Mouse (Mus musculus) embryo, embryonic 11 days (tissue): ENCODE results near the gene Cdca5.

Experiments
- DNase-seq: peaks from one replicate; pipeline ENCODE4 v3.0.0-alpha.2; 2015

Gene Cdca5

DNA sequence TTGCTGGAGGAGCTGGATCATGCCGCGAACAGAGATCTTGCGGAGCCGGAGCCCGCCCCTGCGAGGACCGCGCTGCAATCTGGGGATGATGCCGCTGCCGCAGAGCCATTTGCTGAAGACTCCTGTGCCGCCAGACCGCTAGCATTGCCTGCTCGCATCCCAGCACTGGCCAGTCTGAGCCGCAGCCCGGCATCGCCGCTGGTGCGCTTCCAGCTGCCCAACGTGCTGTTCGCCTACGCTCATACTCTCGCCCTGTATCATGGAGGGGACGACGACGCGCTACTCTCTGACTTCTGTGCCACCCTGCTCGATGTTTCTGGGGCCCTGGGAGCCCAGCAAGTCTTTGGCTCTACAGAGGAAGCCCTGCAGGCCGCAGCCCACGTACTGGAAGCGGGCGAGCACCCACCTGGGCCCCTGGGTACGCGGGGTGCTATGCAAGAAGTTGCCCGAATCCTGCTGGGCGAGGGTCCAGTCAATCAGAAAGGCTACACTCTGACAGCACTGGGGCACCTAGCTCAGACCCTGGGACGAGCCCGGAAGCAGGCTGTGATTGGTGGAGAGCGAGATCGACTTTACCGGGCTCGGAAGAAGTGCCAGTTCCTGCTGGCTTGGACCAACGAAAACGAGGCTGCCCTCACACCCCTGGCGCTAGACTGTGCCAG is 23.0 kb upstream of the Cdca5 start:
- DNase-seq = peak; percentile 59

DNA sequence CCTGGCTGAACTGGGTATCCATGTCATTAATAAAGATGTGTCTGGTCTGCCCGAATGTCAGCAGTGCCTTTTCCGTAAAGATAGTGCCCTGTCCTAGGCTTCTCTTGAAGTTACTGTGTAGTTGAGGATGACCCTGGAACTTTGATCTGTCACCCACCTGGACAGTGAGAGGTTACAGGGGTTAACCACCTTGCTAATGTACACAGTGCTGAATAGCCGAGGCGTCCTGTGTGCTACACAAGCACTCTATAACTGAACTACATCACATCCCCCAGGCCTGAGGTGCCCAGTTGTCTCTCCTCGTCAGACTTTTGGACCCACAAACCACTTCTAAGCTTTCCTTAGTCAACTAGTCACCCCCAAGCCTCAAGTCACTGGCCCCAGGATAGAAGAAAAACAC is 22.4 kb upstream of the Cdca5 start:
- no peak for DNase-seq

DNA sequence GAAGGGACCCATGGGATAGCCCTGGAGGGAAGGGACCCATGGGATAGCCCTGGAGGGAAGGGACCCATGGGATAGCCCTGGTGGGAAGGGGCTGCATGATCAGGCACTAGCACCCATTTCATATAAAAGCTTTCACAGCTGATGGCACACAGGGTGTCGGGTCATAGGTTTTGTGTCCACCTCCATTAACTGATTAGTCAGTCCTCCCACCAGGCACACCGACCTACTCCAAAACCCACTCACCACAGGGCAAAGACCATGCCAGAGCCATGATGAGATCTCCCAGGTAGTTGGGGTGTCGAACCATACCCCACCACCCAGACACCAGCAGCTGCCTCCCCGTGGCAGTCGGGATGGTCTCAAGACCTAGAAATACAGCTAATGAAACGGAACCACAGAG is 21.7 kb upstream of the Cdca5 start:
- DNase-seq = no peak

GRCm38 (mm10) chr19:6066571-6066970 is 18.2 kb upstream of the Cdca5 start:
- no peak for DNase-seq

DNA sequence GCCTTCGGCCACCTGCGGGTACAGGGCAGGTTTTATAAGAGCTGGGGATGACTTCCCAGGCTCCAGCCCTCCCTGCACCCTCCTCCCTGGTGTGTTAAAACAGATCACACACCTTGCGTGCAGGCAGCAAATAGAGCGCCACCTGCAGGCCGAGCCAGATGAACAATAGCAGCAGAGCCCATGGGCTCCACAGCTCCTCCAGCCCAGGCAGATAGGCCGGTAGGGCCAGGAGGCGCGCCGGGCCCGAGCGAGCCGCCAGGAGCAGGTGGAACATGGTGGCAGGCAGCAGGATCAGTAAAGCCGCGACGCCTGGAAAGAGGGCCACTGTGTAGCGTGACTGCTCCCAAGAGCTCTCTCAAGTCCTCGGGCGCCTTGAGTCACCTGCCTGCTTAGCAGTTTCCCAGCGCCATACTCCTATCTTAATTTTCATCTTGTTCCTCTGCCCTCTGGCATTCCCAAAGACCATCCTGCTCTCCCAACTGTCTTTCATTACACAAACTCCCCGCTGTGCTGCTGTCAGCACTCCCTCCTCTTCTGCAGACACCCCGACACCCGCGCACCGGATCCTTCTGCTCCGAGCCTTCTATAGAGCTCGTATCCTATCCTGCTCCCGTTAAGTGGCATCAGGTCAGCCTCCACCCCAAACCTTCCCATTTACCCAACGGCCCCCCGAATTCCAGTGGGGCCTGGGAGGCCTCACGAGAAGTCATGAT is 17.6 kb upstream of the Cdca5 start:
- DNase-seq = peak; percentile 91

DNA sequence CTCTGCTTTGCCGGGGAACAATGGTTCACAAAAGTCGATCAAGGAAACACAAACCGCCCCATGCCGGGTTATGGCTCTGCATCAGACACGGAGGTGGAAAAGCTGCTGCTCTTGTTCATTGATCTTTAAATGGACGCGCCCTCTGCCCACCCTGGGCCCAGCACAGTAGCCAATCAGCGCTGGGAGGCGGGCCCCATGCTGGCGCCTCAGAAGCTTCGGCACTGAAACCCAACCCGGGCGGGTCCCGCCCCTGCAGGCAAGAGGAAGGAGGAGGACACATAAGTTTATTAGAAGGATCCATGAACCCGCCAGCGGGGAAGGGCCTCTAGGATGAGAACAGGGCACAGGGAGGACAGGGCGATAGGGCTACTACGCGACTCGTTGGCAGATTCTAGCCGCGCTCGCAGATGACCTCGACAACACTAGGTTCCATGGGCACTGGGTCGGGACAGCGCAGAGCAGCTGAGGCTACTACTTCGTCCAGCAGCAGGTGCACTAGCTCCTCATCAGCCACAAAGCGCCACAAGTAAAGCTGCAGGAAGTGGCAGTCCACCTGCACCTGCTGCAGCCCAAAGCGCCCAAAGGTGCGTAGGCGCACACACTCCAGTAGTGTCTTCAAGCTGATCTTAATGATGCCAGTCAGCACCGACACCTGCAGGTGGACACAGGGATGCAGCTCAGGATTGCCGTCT is 16.9 kb upstream of the Cdca5 start, which contains the start of gene Tm7sf2:
Gene Tm7sf2, minus strand, starts transcription at position 650 of the 692 bp plus-strand sequence.
- peak; percentile 96 for DNase-seq

- DNase-seq = no peak
Measured at GRCm38 (mm10) chr19:6068951-6069350, 15.8 kb upstream of the Cdca5 start.

DNA sequence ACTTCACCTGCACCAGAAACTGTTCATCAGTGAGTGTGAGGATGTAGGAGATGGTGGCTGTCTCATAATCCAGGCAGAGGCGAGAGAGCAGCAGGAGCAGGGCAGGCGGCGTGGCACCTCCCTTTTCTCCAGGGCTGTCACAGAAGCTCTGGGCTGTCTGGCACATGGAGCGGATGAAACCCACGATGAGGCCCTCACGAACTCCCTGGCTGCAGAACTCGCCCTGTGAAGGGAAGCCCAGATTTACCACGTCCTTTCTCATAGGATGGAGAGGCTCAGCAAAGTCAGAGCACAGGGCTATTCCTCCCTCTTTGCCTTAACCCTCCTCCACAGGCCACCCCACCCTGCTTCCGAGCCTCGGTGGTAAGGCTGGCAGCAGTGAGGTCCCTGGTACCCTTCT is 14.9 kb upstream of the Cdca5 start:
- no peak for DNase-seq

DNA sequence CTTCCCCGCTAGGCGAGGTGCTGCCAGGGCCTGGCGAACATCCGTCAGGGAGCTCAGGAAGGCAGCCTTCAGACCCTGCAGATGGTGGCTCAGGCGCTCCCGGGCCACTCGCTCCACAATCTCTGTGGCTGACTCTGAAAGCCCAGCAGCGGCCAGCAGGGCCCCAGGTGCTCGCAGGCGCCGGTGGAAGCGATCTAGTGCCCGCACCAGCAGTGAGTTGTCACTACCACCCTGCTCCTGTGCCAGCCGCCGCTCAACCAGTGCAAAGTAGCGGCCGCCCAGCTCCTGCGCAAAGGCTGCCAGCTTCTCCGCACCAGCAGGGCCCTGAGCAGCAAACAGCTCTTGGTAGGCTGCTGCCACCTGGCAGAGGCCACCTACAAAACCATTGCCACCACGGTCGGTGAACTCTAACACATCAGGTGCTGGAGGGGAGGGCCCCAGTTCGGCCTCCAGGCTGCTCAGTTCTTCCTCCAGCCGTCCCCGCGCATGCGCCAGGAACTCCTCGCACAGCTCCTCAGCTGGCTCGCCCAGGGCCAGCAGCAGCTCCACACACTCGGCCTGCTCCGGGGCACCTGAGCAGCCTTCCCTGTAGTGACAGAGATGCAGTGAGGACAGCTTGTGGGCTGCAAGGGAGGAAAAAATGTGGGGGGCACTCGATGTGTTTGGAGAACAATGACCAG is 14.1 kb upstream of the Cdca5 start:
- no peak for DNase-seq

DNA sequence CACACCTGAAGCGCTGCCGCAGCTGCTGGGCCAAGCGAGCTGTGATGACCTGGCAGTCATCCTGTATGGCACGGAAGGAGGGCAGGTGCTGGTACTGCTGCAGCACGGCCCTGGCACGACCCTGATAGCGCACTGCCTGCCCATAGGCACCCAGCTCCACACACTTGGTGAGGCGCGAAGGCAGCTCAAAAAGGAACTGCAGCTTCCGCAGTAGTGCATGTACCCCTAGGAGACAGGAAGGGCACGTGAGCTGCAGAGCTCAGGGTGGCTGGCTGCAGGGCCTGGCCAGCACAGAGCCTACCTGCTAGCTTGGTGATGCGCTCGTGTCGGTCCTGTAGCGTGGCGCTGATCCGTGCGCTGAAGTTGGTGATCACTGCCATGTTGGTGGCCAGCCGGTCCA is 13.5 kb upstream of the Cdca5 start:
- DNase-seq = no peak

DNA sequence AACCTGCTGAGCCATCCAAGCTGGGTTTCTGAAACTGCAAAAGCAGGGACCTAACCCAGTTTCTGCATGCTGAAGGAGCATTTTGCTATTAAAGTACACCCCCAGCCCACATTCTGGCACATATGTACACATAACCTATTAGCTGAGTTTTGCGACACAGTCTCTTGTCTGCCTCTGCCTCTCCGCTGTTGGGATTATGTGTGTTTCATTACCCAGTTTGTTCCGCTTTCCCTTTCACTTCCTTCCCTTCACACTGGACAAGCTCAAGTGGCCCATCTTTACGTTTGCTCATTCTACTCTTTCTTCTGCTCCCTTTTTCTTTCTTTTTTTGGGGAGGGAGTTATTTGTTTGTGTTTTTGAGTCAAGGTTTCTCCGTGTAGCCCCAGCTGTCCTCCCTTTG is 10.9 kb upstream of the Cdca5 start:
- DNase-seq = no peak

- peak; percentile 92 for DNase-seq
Measured at GRCm38 (mm10) chr19:6076564-6077393, 8.0 kb upstream of the Cdca5 start, which contains the start of gene Vps51. Gene Vps51, minus strand, starts transcription at chr19:6077231.

DNA sequence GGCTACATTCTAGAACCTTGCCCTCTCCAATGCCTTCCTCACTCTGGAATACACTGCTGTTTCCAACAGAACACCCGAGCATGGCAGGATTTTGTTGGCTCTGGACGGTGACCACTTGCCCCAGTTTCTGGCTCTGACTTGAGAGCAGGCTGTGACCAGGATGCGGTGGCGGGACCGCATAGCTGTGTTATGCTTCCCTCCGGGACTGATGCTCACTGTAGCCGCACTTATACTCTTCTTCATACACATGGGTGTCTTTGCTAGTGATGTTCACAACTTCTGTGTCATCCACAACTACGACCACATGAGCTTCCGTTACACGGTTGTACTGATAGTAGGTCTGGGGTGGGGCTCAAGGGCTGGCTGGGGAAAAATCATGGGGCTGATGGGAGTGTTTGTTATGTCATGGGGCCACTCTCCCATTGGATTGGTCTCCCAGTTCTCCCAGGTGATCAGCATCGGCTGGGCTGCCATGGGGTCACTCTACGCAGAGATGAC is 4.8 kb upstream of the Cdca5 start, which contains the start of gene Tmem262:
Gene Tmem262, plus strand, starts transcription at position 51 of the 498 bp plus-strand sequence.
- DNase-seq = no peak

- DNase-seq = no peak
Measured at GRCm38 (mm10) chr19:6082156-6082555, 2.6 kb upstream of the Cdca5 start, which contains the start of gene Gm28374. Gene Gm28374, minus strand, starts transcription at chr19:6082256.

DNA sequence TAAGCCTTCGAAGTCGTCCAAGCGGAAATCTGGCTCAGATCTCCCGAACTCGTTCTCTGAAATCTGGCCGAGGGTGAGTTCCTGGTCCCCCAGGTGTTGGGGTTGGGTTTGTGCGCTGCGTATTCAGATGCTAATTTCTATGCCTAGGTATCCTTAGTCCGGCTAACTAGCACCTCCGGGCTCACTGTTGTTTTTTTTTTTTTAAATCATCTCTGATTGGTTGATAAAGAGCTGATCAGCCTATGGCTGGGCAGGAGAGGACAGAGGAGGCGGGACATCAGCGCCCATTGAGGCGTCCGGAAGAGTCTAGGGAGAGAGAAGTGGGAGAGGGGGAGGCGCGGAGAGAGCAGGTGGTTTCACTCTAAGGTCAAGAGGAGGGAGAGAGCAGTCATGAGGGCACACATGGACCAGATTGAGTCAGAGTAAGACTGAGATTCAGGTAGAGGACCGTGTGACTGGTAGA is 665 bp downstream of the Cdca5 start:
- DNase-seq = peak; percentile 87

DNA sequence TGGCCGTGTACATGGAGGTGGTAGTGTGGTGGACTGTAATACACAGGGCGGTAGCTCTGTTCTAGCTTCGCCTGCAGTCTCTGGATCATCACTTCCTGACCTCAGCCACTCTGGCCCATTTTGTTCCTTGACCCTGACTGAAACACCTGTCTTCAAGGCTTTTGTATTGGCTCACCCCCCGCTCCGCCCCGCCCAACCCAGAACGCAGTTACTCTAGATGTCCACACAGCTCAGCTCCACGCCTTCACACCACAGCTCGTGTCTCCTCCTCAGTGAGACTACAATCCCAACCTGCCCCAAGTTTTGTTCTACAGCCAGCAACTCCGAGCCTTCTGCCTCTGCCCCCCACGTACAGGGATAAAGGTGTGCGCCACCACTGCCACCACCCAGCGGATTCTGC is 4.1 kb downstream of the Cdca5 start:
- DNase-seq = no peak

GRCm38 (mm10) chr19:6094119-6094518 is 9.3 kb downstream of the Cdca5 start, which contains the start of gene AC131692.1:
Gene AC131692.1, plus strand, starts transcription at chr19:6094419.
- DNase-seq = no peak

GRCm38 (mm10) chr19:6097847-6098246 is 13.1 kb downstream of the Cdca5 start:
- no peak for DNase-seq

DNA sequence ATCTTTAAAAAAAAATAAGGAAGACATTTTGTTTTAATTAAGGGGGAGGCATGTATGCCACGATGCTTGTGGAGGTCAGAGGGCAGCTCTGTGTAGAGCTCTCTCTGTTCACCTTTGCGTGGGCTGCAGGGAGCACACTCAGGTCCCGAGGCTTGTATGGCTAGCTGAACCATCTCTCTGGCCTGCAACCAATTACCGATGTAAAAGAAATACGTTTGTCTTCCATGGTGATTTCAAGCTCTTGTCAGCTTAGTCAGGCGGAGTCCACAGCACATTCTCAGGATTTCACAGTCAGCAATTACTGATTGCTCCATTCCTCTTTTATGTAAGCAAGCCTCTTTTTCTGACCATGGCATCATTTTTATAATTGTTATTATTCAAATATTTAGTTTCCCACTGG is 16.4 kb downstream of the Cdca5 start:
- peak; percentile 31 for DNase-seq

- no peak for DNase-seq
Measured at GRCm38 (mm10) chr19:6102169-6102853, 17.5 kb downstream of the Cdca5 start.

DNA sequence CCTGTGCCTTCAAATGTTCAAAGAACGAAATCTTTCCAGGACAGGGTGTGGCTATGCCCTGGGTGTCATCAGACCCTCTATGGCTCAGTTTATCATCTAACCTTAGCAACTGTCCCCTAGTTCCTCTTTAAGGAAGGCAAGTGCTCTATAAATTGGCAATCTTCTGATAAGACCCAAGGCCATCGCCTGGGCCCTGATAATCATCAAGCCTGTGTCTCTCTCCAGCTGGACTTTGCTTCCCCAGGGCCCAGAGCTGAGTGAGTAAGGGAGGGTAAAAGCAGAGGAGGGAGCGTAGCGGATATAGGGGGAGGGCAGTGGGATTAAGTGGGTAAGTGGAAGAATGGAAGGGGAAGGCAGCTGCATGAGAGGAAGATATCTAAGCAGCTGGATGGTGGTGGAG is 19.7 kb downstream of the Cdca5 start:
- no peak for DNase-seq
